Mouse (Mus musculus) T-helper 17 cell (primary cell): ENCODE results near the gene Pbx3.

Experiments
- in situ Hi-C, 2 experiments: fragments of 300-600 bp; cut with MboI, MseI; formaldehyde crosslinking; loops; 1 replicate in 1 of 2; 2 replicates in 1 of 2; pipeline ENCODE4 v1.15.1; 2025; ENCODE audit warnings: high pct_unique_total_duplicates in 2 of 2

Pbx3 gene

GRCm38 (mm10) chr2:34147476-34147875 lies 225.5 kb downstream of the Pbx3 start:
- in situ Hi-C loops, result no loop called here

- in situ Hi-C loops, result no loop called here
These were observed 225.9 kb downstream of the Pbx3 start for GRCm38 (mm10) chr2:34147036-34147435.

GRCm38 (mm10) chr2:34146431-34146830 lies 226.5 kb downstream of the Pbx3 start:
- in situ Hi-C loops, result no loop called here

- in situ Hi-C loops, result no loop called here
These were observed 233.3 kb downstream of the Pbx3 start for GRCm38 (mm10) chr2:34139470-34140158.

- in situ Hi-C loops, result no loop called here
These were observed 237.6 kb downstream of the Pbx3 start for GRCm38 (mm10) chr2:34135316-34135715.

- in situ Hi-C loops, result no loop called here
These were observed 240.2 kb downstream of the Pbx3 start for GRCm38 (mm10) chr2:34132751-34133150.

GRCm38 (mm10) chr2:34129674-34130267 lies 243.2 kb downstream of the Pbx3 start:
- in situ Hi-C loops, result no loop called here

GRCm38 (mm10) chr2:34127871-34128270 lies 245.1 kb downstream of the Pbx3 start:
- in situ Hi-C loops, result no loop called here

GRCm38 (mm10) chr2:34123896-34124295 lies 249.0 kb downstream of the Pbx3 start:
- in situ Hi-C loops, result loop anchor here in 1 of 2 experiments (5.0 kb wide), 1 partner anchor 102 kb away; no protein-coding TSS in a partner anchor
